Mouse (Mus musculus) ES-CJ7 (cell line): ENCODE results near the gene Urad.

ENCODE experiments used
- DNase-seq: peaks from one replicate; pipeline ENCODE4 v3.0.0; 2011; ENCODE audit warnings: low read depth, low spot score

The Urad gene

DNA sequence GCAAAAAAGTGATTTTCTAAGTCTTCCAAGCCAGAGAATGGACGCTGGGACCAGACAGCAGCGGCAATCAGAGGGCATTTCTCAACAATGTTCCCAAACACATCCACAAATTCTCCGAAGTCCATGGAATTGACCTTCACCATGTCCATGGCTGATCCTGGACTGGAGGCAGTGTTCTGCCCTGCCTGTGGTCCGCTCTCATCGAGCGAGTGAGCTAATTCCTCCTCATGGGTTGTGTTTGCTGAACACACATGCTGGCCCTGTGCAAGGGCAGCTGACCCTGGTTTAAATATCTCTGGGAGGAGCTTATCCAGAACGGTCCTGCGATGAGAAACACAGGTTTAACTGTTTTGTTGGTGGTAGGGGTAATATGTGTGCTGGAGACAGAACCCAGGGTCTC, at the start of gene Urad:
Urad (minus strand) TSS at position 258 of the 400 bp plus-strand sequence.
- no peak for DNase-seq

DNA sequence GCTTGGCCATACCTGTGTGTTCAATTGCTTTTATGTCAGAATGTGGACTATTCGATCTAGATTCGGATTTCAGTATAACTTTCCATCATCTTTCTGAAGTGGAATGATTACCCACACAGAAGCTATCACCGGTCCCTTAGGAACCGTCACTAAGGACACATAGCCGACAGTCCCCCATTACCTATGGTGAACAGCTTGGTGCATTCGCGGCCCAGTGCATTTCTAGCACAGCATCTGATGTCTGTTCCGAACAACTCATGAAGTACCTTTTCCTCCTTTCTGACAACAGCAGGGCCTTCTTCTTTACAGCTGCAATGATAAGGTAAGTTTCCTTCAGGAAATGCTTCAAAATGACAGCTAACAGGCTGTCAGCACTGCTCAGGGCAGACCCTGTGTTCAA, 48.0 kb upstream of the Urad start:
- no peak for DNase-seq

GRCm38 (mm10) chr5:147368221-147368620, 46.0 kb upstream of the Urad start:
- no peak for DNase-seq

DNA sequence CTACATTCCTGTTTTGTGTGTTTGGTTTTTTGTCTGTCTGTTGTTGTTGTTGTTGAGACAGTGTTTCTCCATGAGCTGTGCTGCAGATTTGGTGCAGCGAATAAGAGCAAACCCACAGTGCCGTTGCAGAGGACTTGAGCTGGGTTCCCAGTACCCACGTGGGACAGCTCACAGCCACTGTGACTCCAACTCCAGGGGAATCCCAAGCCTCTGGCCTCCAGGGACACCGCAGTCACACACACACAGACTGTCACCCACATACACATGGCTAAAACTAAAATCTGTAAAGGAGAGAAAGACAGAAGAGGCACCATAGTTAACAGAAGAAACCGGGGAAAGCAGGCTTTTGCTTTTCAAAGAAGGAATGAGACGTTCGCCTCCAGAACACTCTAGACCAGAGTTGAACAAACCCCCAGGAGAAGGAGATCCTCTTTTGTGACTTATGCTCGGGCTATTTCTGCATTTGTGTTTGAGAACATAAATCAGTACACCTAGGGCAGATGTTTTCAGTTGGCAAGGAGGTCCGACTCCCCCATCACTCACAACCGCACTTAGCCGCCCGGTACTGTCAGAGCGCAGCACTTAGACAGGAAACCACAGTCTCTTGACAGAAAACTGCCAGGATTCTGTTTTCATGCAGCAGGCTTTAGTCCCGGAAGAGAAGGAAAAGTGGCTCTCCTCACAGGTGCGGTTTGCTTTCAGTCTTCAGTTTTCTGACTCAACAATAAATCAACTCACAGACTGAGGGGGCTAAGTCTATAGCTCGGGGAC, 43.9 kb upstream of the Urad start:
- no peak for DNase-seq

- no peak for DNase-seq
Observed at GRCm38 (mm10) chr5:147363054-147363453, 40.8 kb upstream of the Urad start.

- DNase-seq, result no peak
Observed at GRCm38 (mm10) chr5:147358481-147358880, 36.2 kb upstream of the Urad start.

GRCm38 (mm10) chr5:147357536-147357935, 35.3 kb upstream of the Urad start:
- peak; percentile 78 for DNase-seq

- DNase-seq, result peak; percentile 51
Observed at GRCm38 (mm10) chr5:147356260-147357055, 34.2 kb upstream of the Urad start.

- no peak for DNase-seq
Observed at GRCm38 (mm10) chr5:147355788-147356187, 33.5 kb upstream of the Urad start.

GRCm38 (mm10) chr5:147354985-147355384, 32.7 kb upstream of the Urad start:
- DNase-seq, result no peak

DNA sequence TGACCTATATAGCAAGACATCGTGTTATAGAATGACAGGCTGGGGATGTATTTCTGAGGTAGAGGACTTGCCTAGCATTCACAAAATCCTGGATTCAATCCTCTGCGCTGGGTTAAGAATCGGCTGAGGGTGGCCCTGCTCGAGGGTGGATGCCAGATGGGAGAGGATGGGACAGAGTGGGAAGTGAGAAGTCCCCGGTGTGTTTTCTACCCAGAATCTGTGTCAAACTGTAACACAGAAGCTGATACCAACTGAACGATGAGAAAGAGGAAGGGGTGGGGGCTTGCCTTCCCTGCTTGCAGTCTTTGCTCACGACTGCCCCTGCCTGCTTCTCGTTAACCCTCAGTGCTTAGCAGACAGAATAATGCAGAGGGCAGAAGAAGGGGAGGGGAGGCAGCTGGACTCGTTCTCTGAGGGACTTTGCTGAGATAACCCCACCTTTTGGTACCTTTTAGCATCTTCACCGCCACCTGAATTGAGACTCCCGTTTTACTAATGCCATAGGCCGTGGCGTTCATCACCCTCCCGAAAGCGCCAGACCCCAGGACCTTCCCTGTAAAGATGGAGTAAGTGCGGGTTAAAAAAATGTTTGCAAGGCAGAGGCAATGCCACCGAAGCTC, 32.0 kb upstream of the Urad start:
- no peak for DNase-seq

- DNase-seq, result no peak
Observed at GRCm38 (mm10) chr5:147351931-147352330, 29.7 kb upstream of the Urad start.

- DNase-seq, result peak; percentile 48
Observed at GRCm38 (mm10) chr5:147345981-147346380, 23.7 kb upstream of the Urad start.

DNA sequence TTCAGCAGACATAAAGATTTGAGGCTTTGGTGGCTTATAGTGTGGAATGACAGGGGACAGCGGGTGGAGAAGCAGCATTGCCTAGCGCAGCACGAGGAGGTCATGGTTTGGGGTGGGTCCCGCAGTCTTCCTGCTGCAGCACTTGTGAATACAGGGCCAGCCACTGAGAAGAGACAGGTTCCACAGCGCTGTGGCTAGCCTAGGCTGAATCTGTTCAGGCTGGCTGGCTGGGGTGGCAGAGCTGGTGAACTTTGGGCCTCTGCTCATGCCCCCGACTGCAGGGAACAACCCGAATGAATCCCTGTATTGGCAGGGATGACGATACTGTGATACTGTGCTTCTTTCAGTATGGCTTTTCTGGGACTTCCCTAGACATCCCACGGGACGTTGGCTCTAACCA, 21.7 kb upstream of the Urad start:
- DNase-seq, result no peak

DNA sequence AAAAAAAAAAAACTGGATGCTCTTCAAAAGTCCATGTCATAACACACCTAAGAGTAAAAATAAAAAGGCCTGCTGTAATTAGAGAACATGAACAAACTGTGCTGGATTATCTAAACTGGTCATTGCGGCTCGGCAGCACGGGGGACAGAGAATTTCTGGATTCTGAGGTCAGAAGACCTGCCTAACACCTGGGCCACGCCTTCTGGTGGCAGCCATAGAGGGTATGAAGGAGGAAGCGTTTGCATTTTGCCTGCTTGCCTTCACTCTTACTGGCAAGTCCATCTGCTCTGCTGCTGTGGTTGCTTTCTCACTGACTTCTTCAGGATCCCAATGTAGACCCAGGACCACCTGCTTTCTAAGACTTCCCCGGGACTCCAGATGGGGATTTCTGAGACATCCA, 20.7 kb upstream of the Urad start:
- no peak for DNase-seq

- no peak for DNase-seq
Observed at GRCm38 (mm10) chr5:147340741-147341414, 18.6 kb upstream of the Urad start.

GRCm38 (mm10) chr5:147339560-147339959, 17.3 kb upstream of the Urad start:
- no peak for DNase-seq

- DNase-seq, result peak; percentile 47
Observed at GRCm38 (mm10) chr5:147338967-147339366, 16.7 kb upstream of the Urad start.

- peak; percentile 59 for DNase-seq
Observed at GRCm38 (mm10) chr5:147332711-147333110, 10.5 kb upstream of the Urad start.

DNA sequence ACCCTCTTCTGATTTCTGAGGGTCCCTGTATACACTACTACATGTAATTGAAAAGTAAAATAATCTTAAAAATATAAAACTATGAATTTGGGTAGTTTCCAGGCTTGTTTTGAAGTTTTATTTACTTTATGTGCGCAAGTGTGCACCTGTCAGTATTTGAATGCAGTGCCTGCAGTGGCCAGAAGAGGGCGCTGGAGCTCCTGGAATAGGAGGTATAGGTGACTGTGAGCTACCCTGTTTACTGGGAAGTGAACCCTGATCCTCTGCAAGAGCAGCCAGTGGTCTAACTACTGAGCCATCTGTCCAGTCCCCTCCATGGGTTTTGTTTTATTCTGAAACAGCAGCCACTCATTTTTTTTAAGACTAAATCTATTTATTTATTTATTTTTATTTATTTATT, 9.3 kb upstream of the Urad start:
- peak; percentile 83 for DNase-seq

DNA sequence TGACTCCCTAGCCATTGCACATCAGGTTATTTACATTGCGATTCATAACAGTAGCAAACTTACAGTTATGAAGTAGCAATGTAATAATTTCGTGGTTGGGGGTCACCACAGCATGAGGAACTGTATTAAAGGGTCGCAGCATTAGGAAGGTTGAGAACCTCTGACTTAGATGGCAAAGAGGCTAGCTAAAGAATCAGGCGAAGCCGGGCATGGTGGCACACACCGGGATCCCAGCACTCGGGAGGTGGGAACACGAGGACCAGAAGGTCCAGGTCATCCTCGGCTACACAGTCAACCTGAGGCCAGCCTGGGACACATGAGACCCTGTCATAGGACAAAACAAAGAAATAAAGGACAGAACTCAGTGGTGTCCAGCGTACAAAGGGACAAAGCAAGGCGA, 7.7 kb upstream of the Urad start:
- DNase-seq, result no peak

GRCm38 (mm10) chr5:147327636-147328035, 5.4 kb upstream of the Urad start:
- DNase-seq, result no peak
